Mouse (Mus musculus): ENCODE results near the gene Lefty2.

DNA sequence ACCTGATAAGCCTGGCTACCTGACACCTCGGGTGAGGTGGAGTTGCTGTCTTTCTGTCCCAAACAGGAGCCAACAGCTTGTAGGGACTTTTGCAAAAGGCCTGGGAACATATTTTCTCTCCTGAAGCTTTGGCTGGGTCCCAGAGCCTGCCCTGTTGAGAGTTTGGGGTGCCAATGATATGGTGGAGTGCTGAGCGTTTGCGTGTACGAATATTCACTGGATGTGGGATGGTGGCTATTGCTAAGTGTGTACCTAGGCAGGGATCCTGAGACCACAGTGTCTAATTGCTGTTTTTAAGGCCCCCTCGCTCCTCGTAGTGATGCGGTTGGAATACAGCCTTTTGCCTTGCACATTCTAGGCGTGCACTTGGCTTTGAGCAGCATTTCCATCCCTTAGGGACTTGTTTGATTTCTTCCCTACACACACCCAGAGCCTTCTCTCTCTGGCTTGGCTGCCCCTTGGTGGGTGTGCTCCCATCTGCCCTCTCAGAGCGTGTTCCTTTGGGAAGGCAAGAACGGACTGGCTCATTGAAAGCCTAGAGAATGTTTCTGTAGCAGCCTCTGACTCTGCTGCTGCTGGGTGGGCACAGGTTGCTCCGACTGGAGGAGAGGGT lies 50.2 kb downstream of the Lefty2 start:
- no peak for TF ChIP-seq CTCF (IDR thresholded peaks at IDR 0.05; ENCODE audit: borderline replicate concordance, control insufficient read depth, extremely low read depth, insufficient read depth, low read length, poor library complexity)
- no peak for TF ChIP-seq POLR2A (IDR thresholded peaks at IDR 0.05; ENCODE audit: control insufficient read depth, extremely low read depth, insufficient read depth, low read length, poor library complexity)

Data from thymus, adult 2 months (tissue).